Mouse (Mus musculus) hematopoietic stem cell, adult 5-6 weeks (primary cell): ENCODE results near the gene Manba. TPM values are rescaled to one million over a fixed set of nuclear protein-coding genes. Genes with fewer than 3 reads are reported as not detected.

Experiments
- ATAC-seq, 2 experiments: fragments of 125-278 bp in 1 of 2; replicated peaks in 1 of 2; 2 replicates each; pipeline ENCODE4 v1.8.0; 2016 to 2017; ENCODE audit warnings: inconsistent platforms in 2 of 2, mild to moderate bottlenecking in 2 of 2, moderate number of reproducible peaks in 2 of 2, low read depth in 1 of 2, moderate TSS enrichment in 1 of 2; ENCODE audit not compliant: low FRiP score in 2 of 2, poor library complexity in 2 of 2, severe bottlenecking in 2 of 2, insufficient read depth in 1 of 2, low TSS enrichment in 1 of 2
- total RNA-seq: library from RNA; stranded (forward); fragments of 172-1452, 232-1000 nt; gene quantifications from 2 replicates; pipeline ENCODE4 v1.2.3, GENCODE M21; 2017

The Manba gene
- total RNA-seq, 1 experiment from 2014 or later = 31.6 TPM

DNA sequence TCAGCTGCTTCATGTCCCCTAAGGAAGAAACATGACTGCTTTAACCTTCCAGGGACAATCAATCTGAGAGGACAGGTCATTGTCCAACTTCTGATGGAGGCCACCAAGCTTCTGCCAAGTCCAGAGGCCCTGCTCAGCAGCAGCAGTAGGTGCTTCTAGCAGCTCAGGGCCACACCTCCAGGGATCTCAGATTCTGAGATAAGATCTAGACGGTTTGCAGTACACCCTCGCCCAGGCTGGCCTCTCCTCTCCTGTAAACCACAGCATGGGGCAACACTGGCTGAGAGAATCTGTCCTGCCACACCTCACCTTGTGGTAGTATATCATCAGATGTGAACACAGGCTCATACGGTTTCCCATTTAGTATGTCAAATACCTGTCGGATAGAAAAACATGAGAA, 105.1 kb downstream of the Manba start:
- no peak for ATAC-seq

DNA sequence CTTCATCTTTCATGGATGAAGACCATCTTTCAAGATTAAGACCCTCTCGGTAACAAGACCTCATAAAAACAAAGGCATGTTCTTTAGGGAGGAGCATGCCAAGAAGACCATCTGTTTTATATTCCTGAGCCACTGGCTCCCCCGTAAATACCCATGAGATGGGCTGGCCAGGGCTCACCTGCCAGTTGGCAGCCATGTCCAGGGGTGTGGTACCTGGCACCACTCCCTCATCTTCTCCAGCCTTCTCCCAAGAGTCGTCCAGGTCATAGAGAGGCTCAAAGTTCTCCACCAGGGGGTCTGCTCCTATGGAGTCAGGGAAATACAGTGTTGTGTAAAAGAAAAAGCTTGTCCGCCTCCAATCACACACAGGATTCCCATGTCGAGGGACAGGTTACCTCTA, 106.0 kb downstream of the Manba start:
- no peak for ATAC-seq

DNA sequence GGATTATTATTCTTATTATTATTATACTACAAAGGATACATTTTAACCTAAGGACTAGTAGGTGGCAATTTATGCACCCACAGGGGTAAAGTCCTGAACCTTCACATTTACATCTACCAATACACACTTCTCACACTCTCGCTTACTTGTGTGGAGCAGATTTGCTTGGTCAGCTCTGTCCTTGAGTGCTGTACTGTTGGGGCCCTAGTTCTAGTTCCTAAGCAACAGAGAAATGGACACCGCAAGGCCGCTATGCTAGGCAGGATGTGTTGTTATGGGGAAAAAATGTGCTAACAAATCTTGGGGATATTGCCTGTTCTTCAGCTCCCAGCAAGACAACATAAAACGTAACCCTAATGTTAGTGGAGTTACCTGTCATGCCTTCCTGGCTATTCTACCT, 106.6 kb downstream of the Manba start:
- no peak for ATAC-seq

DNA sequence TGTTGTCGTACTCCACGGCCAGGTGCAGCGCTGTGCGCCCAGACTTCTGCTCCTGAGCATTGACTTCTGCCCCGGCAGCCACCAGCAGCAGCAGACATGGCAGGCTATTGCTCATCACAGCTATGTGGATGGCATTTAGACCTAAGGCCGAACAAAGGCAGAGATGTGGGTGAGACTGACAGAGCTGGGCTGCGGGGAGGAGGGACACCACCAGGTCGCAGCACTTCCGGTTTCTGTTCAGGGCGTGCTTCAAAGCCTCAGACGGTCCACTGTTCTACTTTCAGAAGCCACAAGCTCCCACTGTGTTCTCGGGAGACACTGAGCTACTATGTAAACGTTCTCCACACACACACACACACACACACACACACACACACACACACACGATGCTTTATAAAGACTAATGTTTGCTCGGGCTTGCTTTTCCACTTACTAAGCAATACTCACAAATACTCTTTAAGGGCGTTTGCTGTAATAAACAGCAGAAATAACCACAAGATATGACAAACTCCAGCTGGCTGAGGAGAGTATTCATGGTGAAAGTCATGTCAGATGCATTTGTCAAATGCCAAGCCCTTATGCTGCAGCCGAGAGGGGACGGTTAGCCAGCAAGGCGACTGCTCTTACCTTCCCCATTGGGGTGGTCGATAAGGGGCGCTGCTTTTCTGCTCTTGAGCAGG, 109.0 kb downstream of the Manba start:
- ATAC-seq = peak; percentile 38 to 53; a peak in 3 of 4 replicates

DNA sequence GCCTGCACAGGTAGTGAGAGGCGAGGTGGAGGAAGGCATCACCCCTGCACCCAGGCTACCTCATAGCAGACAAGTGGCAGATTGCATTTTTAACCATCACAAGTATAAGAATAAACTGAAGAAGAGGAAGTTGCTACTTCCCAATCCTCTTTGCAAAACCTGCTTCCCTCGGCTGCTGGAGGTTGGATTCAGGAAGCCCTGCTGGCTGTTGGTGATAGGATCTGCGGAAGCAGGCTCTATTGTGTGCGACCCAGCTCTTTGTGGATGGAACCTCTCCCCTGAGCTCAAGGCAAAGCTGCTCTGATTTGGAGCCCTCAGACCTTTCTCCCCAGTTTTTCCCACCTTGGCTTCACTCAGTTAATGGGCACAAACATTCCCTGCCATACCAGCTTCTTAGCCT, 111.6 kb downstream of the Manba start:
- ATAC-seq = peak; percentile 77 to 83

DNA sequence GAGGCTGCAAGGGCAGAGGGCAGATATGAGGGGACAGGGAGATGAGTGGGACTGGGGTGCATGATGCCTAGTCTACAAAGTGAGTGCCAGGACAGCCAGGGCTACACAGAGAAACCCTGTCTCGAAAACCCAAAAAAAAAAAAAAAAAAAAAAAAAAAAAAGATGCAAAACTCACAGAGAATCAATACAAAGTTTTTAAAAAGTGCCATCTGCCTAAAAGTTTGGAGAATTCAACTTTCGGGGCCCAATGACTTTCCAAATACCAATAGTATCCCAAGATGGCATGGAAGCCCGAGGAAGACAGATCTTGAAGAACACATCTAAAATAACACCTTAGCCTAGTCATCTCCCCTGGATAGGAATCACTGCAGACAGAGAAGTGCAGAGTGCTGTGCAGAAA, 112.9 kb downstream of the Manba start:
- no peak for ATAC-seq

DNA sequence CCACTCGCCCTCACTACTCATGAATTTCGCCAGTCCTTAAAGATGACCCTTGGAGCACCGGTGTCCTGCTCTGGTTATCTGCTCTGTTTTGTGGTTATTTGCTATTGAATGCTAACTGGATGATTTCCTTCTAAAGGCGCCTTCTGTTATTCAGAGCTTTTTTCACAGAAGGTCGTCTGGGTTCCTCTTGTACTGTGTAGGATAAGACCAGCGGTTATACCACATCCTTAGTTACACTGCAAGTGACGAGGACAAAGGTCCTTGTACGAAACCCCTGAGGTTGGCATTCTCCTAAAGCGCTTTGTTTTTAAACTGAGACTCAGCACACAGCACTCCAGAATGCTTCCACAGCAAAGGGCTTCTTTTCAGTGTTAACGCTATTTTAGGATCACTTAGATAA, 117.3 kb downstream of the Manba start:
- ATAC-seq = peak; percentile 57 to 85

DNA sequence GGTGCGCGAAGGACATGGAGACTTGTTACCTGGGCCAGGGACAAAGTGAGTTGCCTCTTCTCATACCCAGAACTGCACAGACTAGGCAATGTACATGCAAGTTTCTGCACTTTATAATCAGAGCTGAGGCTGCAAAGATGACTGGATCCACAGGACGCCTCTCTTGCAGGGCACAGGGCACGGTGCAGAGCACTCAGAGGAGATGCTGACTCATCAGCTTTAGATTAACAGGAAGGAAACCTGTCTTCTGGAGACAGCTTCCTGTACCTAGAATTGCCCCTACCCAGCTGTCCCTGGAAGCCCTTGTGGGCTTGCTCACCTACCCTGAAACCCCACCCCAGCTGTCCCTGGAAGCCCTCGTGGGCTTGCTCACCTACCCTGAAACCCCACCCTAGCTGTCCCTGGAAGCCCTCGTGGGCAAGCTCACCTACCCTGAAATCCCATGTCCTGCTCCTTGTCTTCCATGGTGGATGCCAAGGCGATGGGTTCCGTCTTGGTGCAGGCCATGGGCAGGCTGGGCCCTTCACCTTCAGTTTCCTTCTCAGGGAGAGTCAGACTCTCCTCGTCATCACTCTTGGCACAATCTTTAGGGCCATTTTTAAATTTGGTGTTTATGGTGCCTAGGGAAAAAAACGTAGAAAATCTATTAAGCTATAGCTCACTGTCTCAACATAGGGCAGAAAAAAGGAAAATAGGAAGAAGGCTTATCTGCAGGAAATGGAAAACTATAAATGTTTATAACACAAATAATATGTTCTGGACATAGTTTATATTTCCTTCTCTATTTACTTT, 119.4 kb downstream of the Manba start:
- peak in 1 of 2 experiments; percentile 14; a peak in 1 of 4 replicates for ATAC-seq

DNA sequence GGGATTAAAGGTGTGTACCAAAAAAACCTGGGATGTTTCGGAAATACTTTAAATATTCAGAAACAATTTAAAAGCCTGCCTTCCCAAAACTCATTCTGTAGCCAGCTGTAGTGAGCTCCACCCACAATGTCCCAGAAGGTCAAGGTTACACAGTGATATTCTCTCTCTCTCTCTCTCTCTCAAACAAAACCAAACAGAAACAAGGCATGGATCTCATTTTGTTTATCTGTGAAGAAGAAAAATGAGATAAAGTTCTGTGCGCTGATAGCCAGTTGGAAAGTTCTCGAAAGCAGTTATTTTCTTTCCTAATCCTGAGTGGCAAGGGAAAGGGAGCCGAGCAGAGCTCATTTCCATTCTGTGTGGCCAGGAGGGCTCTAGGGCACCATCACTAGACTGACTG, 120.1 kb downstream of the Manba start:
- no peak for ATAC-seq

DNA sequence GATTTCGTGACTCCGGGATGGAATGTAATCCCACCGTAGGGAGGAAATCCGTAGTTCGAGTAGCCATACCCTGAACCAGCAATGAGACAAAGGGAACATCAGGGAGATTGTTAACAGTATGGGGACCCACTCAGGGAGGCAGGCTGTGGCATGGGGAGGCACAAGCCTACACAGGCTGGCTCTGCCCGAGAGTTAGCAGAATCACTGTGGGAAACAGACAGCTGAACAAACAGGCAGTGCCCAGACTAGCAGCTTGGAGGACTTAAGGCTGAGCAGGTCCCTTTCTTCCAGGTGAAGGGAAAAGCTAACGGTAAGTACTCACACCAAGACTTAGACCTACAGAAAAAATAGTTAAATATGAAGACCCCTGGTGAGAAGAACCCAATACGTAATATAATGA, 121.2 kb downstream of the Manba start:
- no peak for ATAC-seq

DNA sequence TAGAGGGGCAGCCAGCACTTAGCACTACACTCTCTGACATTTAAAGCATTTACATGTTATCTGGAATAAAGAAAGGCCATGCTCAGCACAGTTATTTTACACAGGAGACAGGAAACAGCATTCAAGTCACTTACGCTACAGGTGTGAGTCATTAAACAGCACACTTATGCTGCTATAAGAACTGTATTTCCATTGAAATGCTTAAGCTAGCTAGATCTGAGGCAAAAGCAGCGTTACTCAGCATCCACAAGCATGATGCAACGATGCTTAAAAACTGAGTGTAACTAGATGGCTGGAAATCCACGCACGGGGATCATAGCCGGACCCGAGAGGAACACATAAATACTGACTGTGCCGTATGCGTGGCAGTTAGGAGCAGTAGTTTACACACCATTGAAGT, 121.6 kb downstream of the Manba start:
- no peak for ATAC-seq

DNA sequence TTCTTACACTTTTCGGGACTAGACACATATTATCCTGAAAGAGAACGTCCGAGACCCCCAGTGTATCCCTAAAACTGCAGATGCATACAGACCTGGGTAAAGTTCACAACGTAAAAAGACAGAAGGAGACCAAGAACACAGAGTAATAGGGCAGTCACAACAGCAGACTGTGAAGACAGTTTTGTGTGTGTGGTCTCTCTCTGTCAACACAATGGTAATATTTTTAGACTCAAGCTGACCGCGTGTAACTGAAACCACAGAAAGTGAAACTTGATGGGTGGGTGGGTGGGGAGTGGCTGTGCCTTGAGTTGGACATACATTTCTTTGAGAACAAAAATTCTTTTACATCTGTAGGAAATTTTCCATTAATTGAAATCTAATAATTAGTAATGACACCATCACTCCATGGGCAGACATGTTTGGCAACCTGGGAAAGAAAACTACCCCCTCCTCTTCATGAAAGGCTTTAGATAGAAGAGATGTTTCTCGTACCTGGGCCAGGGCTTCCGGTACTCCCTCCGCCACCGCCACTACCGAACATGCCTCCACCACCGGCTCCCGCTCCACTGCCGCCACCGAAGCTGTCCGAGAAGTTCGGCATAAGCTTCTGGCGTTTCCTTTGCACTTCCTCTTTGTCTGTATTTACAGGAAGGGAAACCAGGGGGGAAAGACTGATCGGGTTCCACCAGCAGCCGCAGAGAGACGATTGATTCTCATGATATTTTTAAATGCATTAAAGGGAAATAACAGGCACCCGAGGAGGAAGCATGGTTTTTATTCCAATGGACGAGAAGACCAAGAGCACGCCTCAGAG, 122.5 kb downstream of the Manba start:
- peak; percentile 55 to 62 for ATAC-seq

DNA sequence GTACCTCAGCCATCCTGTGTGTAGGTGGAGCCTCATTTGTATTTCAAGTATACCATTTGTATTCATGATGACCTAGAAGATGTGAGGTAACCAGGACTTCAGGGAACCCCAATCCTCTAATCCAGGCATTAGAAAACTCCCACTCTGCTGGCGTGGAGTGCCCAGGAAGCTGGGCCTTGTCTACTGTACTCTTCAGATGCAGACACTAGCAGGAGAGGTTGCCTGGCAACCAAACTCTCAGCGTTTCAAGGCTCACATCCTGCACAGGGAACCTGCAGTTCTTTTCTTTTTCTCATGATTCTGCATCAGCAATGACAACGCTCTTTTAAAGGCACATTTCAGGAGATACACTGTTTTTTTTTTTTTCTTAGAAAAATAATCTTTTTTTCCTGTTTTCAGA, 124.8 kb downstream of the Manba start:
- ATAC-seq = peak; percentile 39; a peak in 3 of 4 replicates

DNA sequence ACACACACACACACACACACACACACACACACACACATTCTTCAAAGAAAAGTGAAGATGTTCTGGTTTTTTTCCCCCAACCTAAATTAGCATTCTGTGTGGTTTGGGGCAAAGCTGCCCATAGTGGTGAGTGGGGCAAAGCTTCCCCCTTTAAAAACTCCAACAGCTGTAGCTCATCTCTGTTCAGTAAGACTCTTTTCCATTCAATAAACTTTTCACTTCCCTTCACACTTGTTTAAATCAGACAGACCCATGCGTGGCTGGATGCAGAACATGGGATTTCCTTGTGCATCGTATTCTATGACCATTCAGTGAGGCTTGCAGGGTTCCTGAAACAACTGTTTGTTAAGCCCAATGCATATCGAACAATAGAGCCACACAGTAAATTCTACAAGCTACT, 129.0 kb downstream of the Manba start:
- ATAC-seq = no peak

DNA sequence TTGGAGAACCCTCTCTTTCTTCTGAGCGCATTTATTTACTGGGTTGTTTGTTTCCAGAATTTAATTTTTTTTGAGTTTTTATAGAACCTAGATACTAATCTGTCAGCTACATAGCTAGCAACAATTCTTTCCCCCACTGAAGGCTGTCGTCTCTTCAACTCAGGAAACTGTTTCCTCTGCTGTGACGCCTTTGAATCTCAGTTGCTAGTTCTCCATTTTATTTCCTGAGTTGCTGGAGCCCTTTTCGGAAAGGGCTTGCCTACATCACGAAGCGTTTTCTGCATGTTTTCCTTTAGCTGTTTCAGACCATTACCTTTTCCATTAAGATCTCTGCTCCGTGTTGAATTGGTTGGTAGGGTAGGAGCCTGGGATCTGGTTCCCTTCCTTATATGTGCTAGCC, 131.3 kb downstream of the Manba start:
- ATAC-seq = peak; percentile 42 to 47; a peak in 2 of 4 replicates
